Comparison of ENCODE assay signal across 14 mouse cellular contexts in the genomic region with DNA sequence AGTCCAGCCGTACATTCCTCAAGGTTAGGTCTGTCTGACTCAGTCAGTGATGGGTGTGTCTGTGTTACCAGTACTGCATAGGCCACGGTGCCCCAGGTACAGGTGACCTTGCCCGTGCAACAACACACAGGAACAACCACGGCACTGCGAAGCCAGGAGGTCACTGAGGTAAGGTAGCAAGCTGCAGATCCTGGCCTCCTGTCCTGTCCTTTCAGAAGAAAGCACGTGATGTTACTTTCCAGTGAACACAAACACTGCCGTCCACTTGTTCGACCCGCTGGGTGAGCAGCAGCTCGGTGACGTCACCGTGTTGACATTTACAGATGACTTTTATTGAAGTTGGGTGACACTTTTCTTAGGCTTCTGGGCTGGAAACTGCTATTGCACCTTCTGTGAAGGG. TPM values are rescaled to one million over a fixed set of nuclear protein-coding genes. Genes with fewer than 3 reads are reported as not detected.
A peak's percentile ranks its signal among the peaks of the same experiment; 100 is the strongest.
DNase-seq lines count a peak whose midpoint lies in the region; ATAC-seq lines count a peak whose summit lies in the region.
"Had no signal": no experiment of that assay in that cellular context is flagged by ENCODE, and none has a peak within 500 bp of the region (broad histone marks: within the 10 kb centered on the region; RNA-seq: fewer than 3 reads in every experiment).

No protein-coding gene starts in this region.

- H3K36me3 ChIP-seq in lung, embryonic 15.5 days: no peaks in the 10 kb centered on the region

- H3K27ac ChIP-seq in lung, embryonic 15.5 days: no peak overlapping the region
- H3K27ac ChIP-seq: layer of hippocampus, adult 2 months; limb, embryonic 12.5 days had no signal

- H3K4me3 ChIP-seq in lung, embryonic 15.5 days: no peak overlapping the region
- H3K4me3 ChIP-seq: erythroblast, embryonic 14.5 days; layer of hippocampus, adult 2 months; limb, embryonic 12.5 days had no signal

- intact Hi-C loops in heart, postnatal 36 days (cut with DNase I): loop anchor here (10.0 kb wide), 2 partner anchors 307 to 433 kb away; a partner anchor contains a TSS

- peaks cover 47% of the 10 kb centered on the region for H3K4me1 ChIP-seq in lung, embryonic 15.5 days

- H3K4me2 ChIP-seq in lung, embryonic 15.5 days: 0 out of 2 replicates have a peak overlapping the region, but pooled peaks have one; percentile 1
- H3K4me2 ChIP-seq: limb, embryonic 12.5 days had no signal

- H3K27me3 ChIP-seq in lung, embryonic 15.5 days: no peaks in the 10 kb centered on the region
- H3K27me3 ChIP-seq: limb, embryonic 12.5 days had no signal

- WGBS in lung, embryonic 15.5 days: 48% methylated on average over 12 of the region's 12 CpGs

- H3K9ac ChIP-seq in lung, embryonic 15.5 days: no peak overlapping the region
- H3K9ac ChIP-seq: limb, embryonic 12.5 days had no signal

- peak; percentile 92 for DNase-seq in heart, adult 11 months
- no peak for DNase-seq in heart, postnatal 36 days
- DNase-seq in adrenal gland, postnatal 36 days: peak; percentile 51 to 55
- peak; percentile 57 for DNase-seq in kidney, postnatal 10 days
- DNase-seq in testis, postnatal 10 days (ENCODE audit: low spot score): no peak
- no peak for DNase-seq in cerebellum, adult 11 months
- DNase-seq in frontal cortex, postnatal 14 days (ENCODE audit: low spot score in 2 of 2): no peak
- DNase-seq: gastrocnemius, postnatal 10 days; heart, postnatal 14 days; thymus, postnatal 25 days had no signal

- no peak for ATAC-seq in lung, embryonic 15.5 days (ENCODE audit: borderline replicate concordance, extremely low read depth, low FRiP score, low TSS enrichment)

- no peaks in the 10 kb centered on the region for H3K9me3 ChIP-seq in lung, embryonic 15.5 days
- H3K9me3 ChIP-seq: limb, embryonic 12.5 days had no signal

RNA-seq across cellular contexts. Expression of a gene that starts 47.2 kb away (rescaled TPM):
- total RNA-seq in heart, postnatal 36 days (2021): 10 to 100 TPM; 57.7 to 60.9 TPM
- total RNA-seq in adrenal gland, postnatal 36 days (2021): 10 to 100 TPM; 35.8 to 59.6 TPM
- polyA plus RNA-seq in lung, embryonic 15.5 days (2015; fragmentation: Nextera tagmentation; extraction: Ambion mirVana): 22.7 and 24.1 TPM in 2 replicates
- polyA plus RNA-seq: erythroblast, embryonic 14.5 days had no signal

Comparison
In these comparisons a context has a peak if more than half of its experiments do, and no peak if none do; other contexts are left out.
1. DNase-seq: peak in heart, adult 11 months (single experiment), adrenal gland, postnatal 36 days (2 of 2) and kidney, postnatal 10 days (single experiment); none in heart, postnatal 36 days (0 of 2), testis, postnatal 10 days (single experiment), cerebellum, adult 11 months (single experiment) and frontal cortex, postnatal 14 days (0 of 2).